Mouse (Mus musculus): ENCODE measurements around the gene Gm6676. TPM values are rescaled to one million over a fixed set of nuclear protein-coding genes. Genes with fewer than 3 reads are reported as not detected.
"Not testable (repeated sequence)": the region's sequence is repeated elsewhere in the genome, so short reads cannot be mapped to it uniquely, and the experiment has no call there.

Gm6676 gene
- total RNA-seq (2021), result not detected

DNA sequence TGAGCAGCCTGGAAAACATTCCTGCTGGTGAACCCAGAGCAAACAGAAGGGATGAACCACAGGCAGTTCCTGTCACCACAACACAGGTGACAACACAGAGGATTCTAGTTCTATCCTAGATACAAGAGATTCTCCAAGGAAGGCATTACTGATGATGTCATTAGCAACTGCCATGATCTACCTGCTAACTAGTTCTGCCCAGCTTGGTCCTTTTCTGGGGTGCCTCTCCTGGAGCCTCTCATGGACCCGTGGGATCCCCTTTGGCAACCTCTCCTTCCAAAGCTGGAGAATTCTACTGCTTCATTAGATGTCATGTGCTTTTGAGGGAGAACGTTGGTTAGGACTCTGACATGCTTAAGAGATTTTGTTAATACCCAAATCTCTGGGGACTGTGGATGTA is at the start of gene Gm6676:
Gene Gm6676, minus strand, starts transcription at position 101 of the 400 bp plus-strand sequence.
- intact Hi-C loops (cut with DNase I); DNase-seq (ENCODE audit: low spot score): not testable (repeated sequence)

DNA sequence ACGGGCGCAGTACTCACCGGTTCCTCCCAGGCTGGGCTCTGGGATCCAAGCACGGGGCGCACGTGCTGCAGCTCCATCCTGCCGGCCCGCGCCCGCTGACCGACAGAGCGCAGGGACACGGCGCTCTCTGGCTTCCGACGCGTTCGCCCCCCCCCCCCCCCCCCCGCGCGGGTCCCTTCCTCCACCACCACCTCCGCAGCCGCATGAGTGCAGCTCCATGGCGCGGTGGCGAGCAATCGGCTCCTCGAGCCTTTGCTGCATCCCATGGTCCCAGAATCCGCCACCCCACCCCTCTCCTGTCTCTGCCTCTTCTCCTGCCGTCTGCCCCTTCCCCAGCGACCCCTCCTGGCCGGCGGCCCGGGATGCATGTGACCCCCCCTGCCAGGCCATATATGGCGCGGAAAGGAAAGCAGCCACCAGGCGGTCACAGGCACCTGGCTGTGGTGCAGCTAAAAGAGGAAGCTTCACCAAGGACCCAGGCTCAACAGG is 49.3 kb upstream of the Gm6676 start, which contains the start of gene Gm3512:
Gene Gm3512, minus strand, starts transcription at position 51 of the 489 bp plus-strand sequence.
- DNase-seq (ENCODE audit: low spot score); intact Hi-C loops (cut with DNase I): not testable (repeated sequence)

DNA sequence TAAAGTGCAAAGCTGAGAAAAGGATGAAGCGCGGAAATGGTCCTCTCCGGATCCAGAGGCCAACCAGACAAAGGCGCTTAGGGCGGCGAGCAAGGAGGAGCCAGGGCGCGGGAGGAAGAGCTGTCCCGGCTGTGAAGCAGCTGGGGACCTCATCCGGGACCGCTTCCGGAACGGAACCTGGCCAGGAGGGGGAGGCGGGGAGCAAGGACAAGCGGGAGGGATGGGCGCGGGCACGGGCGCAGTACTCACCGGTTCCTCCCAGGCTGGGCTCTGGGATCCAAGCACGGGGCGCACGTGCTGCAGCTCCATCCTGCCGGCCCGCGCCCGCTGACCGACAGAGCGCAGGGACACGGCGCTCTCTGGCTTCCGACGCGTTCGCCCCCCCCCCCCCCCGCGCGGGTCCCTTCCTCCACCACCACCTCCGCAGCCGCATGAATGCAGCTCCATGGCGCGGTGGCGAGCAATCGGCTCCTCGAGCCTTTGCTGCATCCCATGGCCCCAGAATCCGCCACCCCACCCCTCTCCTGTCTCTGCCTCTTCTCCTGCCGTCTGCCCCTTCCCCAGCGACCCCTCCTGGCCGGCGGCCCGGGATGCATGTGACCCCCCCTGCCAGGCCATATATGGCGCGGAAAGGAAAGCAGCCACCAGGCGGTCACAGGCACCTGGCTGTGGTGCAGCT is 19.9 kb downstream of the Gm6676 start:
- DNase-seq (ENCODE audit: low spot score), result peak; percentile 0
- intact Hi-C loops (cut with DNase I), result not testable (repeated sequence)

DNA sequence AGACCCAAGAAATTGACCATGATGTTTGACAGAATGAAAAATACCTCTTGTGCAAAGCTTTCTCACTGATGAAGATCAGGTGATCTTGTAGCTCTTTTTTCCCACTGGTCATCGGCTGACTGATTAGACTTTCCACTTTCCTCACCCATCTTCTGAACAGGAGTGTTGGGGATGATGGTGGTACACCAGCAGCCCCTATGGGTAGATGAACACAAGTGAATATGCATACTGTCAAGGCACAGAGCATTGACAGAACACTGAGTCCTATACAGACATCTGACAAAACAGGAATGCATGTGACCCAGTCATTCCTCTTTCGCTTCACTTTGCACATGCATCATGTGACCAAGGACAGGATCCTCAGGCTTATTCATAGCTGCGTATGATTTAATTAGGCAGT is 24.7 kb downstream of the Gm6676 start, which contains the start of gene Gm3696:
Gene Gm3696, minus strand, starts transcription at position 101 of the 400 bp plus-strand sequence.
- DNase-seq (ENCODE audit: low spot score); intact Hi-C loops (cut with DNase I): not testable (repeated sequence)

Other genes with a start within 250 kb of the Gm6676 start
- gene Gm3667, start 235.4 kb downstream of the Gm6676 start, total RNA-seq (2021), result under 1 TPM; 0.13 to 0.36 TPM
- not detected for gene Gm6356, start 151.6 kb downstream of the Gm6676 start, total RNA-seq (2021)
- gene Gm10406, start 98.0 kb downstream of the Gm6676 start, total RNA-seq (2021), result under 1 TPM in 1 of 2 experiments, not detected in 1; 0.17 TPM
- not detected for gene Gm3685, start 80.4 kb downstream of the Gm6676 start, total RNA-seq (2021)
- gene Gm3696, start 24.8 kb downstream of the Gm6676 start, total RNA-seq (2021), result under 1 TPM in 1 of 2 experiments, not detected in 1; 0.22 TPM
- gene Gm3512, start 49.1 kb upstream of the Gm6676 start, total RNA-seq (2021), result under 1 TPM; 0.14 to 0.26 TPM
- not detected for gene Gm16434, start 69.1 kb upstream of the Gm6676 start, total RNA-seq (2021)
- not detected for gene Gm3727, start 139.3 kb upstream of the Gm6676 start, total RNA-seq (2021)
- under 1 TPM; 0.25 to 0.26 TPM for gene Gm3739, start 189.6 kb upstream of the Gm6676 start, total RNA-seq (2021)
- not detected for gene Gm5797, start 207.0 kb upstream of the Gm6676 start, total RNA-seq (2021)
- not detected for gene Gm8374, start 239.7 kb upstream of the Gm6676 start, total RNA-seq (2021)